Mouse (Mus musculus) heart, postnatal 0 days (tissue): Measurements from ENCODE around the gene Nectin2. TPM values are rescaled to one million over a fixed set of nuclear protein-coding genes. Genes with fewer than 3 reads are reported as not detected.

Source experiments
- ATAC-seq: fragments of 200-750 bp; cut with Nextera tagmentation; 2 replicates; pipeline ENCODE4 v1.8.0; 2017; ENCODE audit warnings: low read depth, moderate number of reproducible peaks, moderate library complexity; ENCODE audit not compliant: insufficient read depth
- DNase-seq: peaks from one replicate; pipeline ENCODE4 v3.0.0-alpha.2; 2016; ENCODE audit warnings: low spot score
- H3K27ac ChIP-seq: fragments of 300-500 bp; sonication (generic); 2 replicates; pipeline ENCODE4 v1.5.1; 2014; ENCODE audit warnings: low read depth, mild to moderate bottlenecking
- H3K27me3 ChIP-seq: fragments of 300-500 bp; sonication (generic); 2 replicates; pipeline ENCODE4 v1.6.1; 2014; ENCODE audit warnings: low read length, mixed read lengths; ENCODE audit not compliant: control insufficient read depth, insufficient read depth
- H3K36me3 ChIP-seq: fragments of 300-500 bp; sonication (generic); replicated peaks from 2 replicates; pipeline ENCODE4 v1.6.1; 2014; ENCODE audit warnings: low read length, mixed read lengths; ENCODE audit not compliant: control insufficient read depth, insufficient read depth
- H3K4me1 ChIP-seq: fragments of 300-500 bp; sonication (generic); 2 replicates; pipeline ENCODE4 v1.6.1; 2014; ENCODE audit warnings: antibody characterized with exemption; ENCODE audit not compliant: control insufficient read depth, insufficient read depth
- H3K4me2 ChIP-seq: fragments of 300-500 bp; sonication (generic); 2 replicates; pipeline ENCODE4 v1.6.1; 2014; ENCODE audit warnings: low read depth, mild to moderate bottlenecking, low read length, moderate library complexity
- H3K4me3 ChIP-seq: fragments of 300-500 bp; sonication (generic); 2 replicates; pipeline ENCODE4 v1.5.1; 2014; ENCODE audit warnings: low read depth, low read length
- H3K9ac ChIP-seq: fragments of 300-500 bp; sonication (generic); replicated peaks from 2 replicates; pipeline ENCODE4 v1.6.1; 2014; ENCODE audit warnings: low read depth, low read length, mixed read lengths
- H3K9me3 ChIP-seq: fragments of 300-500 bp; sonication (generic); replicated peaks from 2 replicates; pipeline ENCODE4 v1.6.1; 2016; ENCODE audit warnings: low read length; ENCODE audit not compliant: control insufficient read depth
- CTCF ChIP-seq: IDR thresholded peaks from 2 replicates; pipeline ENCODE4 v1.5.1; 2016; ENCODE audit warnings: antibody characterized with exemption, control low read depth, low read depth
- EP300 ChIP-seq: IDR thresholded peaks from 2 replicates; pipeline ENCODE4 v1.6.1; 2016; ENCODE audit warnings: antibody characterized with exemption, low read depth
- WGBS: fragments of 180-500 bp; shearing (Covaris S2); extraction: QIAGEN DNeasy Blood & Tissue Kit; methylation state at CpG from one replicate; pipeline ENCODE4 v1.1.7; 2014; 5-methylcytosine and 5-hydroxymethylcytosine counted together
- polyA plus RNA-seq: library from polyadenylated mRNA; unstranded; fragments of >200 nt; fragmentation: Nextera tagmentation; extraction: Ambion mirVana; gene quantifications from 2 replicates; pipeline ENCODE4 v1.2.1, GENCODE M21; 2015
- total RNA-seq: library from RNA; depleted of rRNA; stranded (reverse); fragments of >200 nt; gene quantifications from 2 replicates; pipeline ENCODE4 v1.2.3, GENCODE M21; 2014; ENCODE audit warnings: low replicate concordance

Gene Nectin2
- total and polyA plus RNA-seq, 2 experiments from 2014 or later: 43.6 to 81.3 TPM

DNA sequence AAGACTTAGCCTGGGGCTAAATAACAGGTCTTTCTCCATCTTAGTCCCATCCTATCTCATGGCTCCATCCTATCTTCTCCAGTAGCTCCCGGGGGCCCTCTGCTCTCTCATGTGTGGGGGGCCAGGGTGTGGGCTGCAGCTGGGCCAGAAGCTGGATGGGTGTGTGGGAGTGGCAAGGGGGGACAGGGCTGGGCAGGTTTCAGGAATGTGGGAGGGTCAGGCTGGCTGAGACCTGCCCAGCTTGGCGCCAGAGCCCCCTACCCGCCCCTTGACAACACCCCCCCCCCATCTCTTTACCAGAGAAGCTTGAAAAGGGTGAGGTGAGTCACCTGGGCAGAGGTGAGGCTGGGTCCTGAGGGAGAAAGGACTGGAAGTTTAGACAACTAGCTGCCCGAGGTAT, 18.7 kb upstream of the Nectin2 start:
- TF ChIP-seq CTCF: no peak
- no peak for TF ChIP-seq EP300

DNA sequence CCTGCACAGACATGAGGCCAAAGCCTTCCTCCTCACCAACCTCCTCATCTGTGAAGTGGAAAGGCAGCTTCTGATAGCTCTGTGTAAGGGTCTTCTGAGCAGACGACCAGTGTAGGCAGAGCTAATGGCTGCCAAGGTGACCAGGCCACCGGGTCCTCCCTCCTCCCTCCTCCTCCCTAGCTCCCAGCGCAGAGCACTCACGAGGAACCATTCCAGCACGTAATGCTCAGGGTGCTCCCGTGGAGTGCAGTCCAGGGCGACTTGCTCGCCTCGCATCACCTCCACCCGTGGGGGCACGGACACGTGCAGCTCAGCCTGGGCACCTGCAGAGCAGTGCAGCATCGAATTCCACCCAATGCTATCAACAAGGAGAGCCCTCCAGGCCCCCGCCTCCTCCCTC, 18.0 kb upstream of the Nectin2 start:
- Histone ChIP-seq H3K4me2 (peak overlapping the region; percentile 93), H3K9me3 (no peaks in the 10 kb centered on the region), H3K4me1 (peaks cover 23% of the 10 kb centered on the region), H3K27me3 (no peaks in the 10 kb centered on the region), H3K4me3 (peak overlapping the region; percentile 80), H3K36me3 (peaks cover 38% of the 10 kb centered on the region), H3K27ac (peak overlapping the region; percentile 87), H3K9ac (peak overlapping the region; percentile 90)
- ATAC-seq: peak; percentile 40
- no peak for TF ChIP-seq EP300
- TF ChIP-seq CTCF: no peak
- no peak for DNase-seq
- WGBS: 30% methylated on average over 14 of the region's 14 CpGs

More for the DNA sequence above, 18.7 kb upstream of the Nectin2 start:
- WGBS: 17% methylated on average over 4 of the region's 4 CpGs
- ATAC-seq (no peak), DNase-seq (no peak)
- Histone ChIP-seq H3K4me3 (peak overlapping the region; percentile 80), H3K36me3 (peaks cover 30% of the 10 kb centered on the region), H3K4me1 (peaks cover 23% of the 10 kb centered on the region), H3K27me3 (no peaks in the 10 kb centered on the region), H3K9ac (peak overlapping the region; percentile 90), H3K9me3 (no peaks in the 10 kb centered on the region), H3K4me2 (peak overlapping the region; percentile 93), H3K27ac (peak overlapping the region; percentile 87)

DNA sequence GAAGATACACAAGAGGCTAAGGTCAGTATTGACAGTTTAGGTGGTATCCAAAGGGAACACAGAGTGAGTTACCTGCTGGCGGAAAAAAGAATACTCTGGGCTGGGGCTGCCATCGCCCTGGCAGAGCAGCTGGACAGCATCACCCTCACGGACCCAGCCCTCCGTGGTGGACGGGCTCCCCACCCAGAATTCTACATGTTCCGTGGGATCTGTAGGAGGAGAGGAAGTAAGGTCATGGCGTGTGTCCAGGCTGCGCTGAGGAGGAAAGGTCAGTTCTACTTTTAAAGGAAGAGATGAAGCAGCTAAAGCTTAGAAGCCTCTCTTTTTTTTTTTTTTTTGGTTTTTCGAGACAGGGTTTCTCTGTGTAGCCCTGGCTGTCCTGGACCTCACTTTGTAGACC, 14.3 kb upstream of the Nectin2 start:
- Histone ChIP-seq H3K27me3 (no peaks in the 10 kb centered on the region), H3K27ac (no peak overlapping the region), H3K36me3 (peaks cover 60% of the 10 kb centered on the region), H3K4me1 (peaks cover 37% of the 10 kb centered on the region), H3K9ac (no peak overlapping the region), H3K4me3 (no peak overlapping the region), H3K4me2 (no peak overlapping the region), H3K9me3 (no peaks in the 10 kb centered on the region)
- ATAC-seq (no peak), DNase-seq (no peak)
- 80% methylated on average over 9 of the region's 9 CpGs for WGBS
- TF ChIP-seq CTCF (no peak), EP300 (no peak)

DNA sequence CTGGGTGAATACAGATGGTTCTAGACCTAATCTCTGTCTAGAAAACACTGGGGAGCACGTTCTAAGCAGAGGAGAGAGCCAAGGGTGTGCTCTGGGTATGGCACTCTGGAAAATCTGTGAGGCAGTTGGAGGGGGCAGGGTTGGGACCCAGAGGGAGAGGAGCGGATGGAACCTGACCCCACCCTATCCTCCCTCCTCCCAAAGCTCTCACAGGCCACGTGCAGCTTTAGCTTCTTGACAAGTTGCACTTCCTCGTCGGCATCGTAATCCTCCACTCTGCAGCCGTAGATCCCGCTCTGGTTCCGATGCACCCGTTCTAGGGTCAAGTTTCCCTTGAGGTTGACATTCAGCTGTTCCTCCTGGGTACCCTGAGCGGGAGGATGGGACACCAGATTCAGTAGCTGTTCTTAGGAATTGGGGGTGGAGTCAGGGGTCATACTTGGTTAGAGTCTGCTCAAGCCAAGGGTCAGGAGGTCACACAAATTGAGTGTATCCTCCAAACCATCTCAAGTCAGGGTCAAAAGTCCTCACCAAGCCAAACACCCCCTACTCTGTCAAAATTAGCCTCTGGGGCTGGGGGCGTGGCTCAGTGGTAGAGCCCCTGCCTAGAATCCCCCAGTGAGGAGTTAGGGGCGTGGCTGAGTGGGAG, 13.7 kb upstream of the Nectin2 start:
- no peak overlapping the region for H3K9ac ChIP-seq

DNA sequence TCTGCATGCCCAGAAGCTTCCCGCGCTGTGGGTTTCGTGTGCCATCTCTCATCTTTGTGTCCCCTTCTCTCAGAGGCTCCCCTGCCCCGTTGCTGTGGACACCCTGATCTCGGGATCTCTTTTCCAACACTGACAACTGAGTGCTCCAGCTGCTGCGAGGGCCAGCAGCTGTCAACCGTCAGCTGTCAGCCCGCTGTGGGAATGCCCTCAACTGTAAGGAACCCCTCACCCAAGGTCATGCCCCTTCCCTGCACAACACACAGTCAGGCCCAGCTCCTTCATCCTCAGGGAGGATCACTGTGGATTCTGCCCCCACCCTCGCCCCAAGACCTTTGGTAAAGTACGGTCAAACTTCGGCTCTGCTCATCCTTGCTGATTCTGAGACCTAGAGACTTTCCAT, 12.0 kb upstream of the Nectin2 start:
- Histone ChIP-seq H3K9ac (no peak overlapping the region), H3K4me3 (no peak overlapping the region), H3K4me2 (no peak overlapping the region), H3K27me3 (no peaks in the 10 kb centered on the region), H3K9me3 (no peaks in the 10 kb centered on the region), H3K4me1 (peaks cover 23% of the 10 kb centered on the region), H3K27ac (peak overlapping the region; percentile 51), H3K36me3 (peaks cover 73% of the 10 kb centered on the region)
- TF ChIP-seq CTCF: no peak
- no peak for TF ChIP-seq EP300
- DNase-seq (no peak), ATAC-seq (no peak; the same call in 1 of the 2 replicates)
- 38% methylated on average over 11 of the region's 11 CpGs for WGBS

More for the DNA sequence above, 13.7 kb upstream of the Nectin2 start:
- Histone ChIP-seq H3K4me1 (peaks cover 37% of the 10 kb centered on the region), H3K4me2 (no peak overlapping the region), H3K4me3 (no peak overlapping the region), H3K27me3 (no peaks in the 10 kb centered on the region), H3K36me3 (peaks cover 63% of the 10 kb centered on the region), H3K27ac (no peak overlapping the region), H3K9me3 (no peaks in the 10 kb centered on the region)
- ATAC-seq (no peak), DNase-seq (no peak)
- TF ChIP-seq EP300: no peak
- TF ChIP-seq CTCF: no peak
- WGBS: 64% methylated on average over 13 of the region's 13 CpGs

DNA sequence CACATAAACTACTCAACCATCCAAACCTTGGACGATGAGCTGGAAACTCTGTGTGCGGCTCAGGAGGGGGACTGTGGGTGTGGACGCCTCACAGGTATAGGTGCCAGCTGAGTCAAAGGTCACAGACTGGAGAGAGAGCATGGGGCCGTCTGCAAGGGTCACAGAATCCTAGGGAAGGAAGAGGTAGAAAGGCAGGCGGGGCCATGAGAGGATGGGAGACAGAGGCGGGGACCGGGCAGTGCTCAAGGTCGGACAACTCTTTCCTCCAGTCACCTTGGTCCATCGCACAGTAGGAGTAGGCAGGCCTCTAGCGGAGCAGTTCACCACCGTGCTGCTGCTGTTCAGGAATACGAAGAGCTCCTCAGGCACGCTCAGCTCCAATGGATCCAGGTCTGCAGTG, 9.7 kb upstream of the Nectin2 start:
- no peaks in the 10 kb centered on the region for H3K27me3 ChIP-seq
- H3K9ac ChIP-seq: no peak overlapping the region
- no peak overlapping the region for H3K4me2 ChIP-seq
- H3K4me3 ChIP-seq: no peak overlapping the region
- TF ChIP-seq EP300 (no peak), CTCF (no peak)
- no peaks in the 10 kb centered on the region for H3K9me3 ChIP-seq
- peak overlapping the region; percentile 85 for H3K27ac ChIP-seq
- DNase-seq: no peak
- ATAC-seq: peak; percentile 5; the same call in 1 of the 2 replicates
- H3K4me1 ChIP-seq: peaks cover 45% of the 10 kb centered on the region
- 51% methylated on average over 13 of the region's 13 CpGs for WGBS
- H3K36me3 ChIP-seq: peaks cover 56% of the 10 kb centered on the region
